13 mouse cellular contexts compared by ENCODE assay signal in genomic region chr16:17639081-17639480, GRCm38 (mm10). TPM values are rescaled to one million over a fixed set of nuclear protein-coding genes. Genes with fewer than 3 reads are reported as not detected.
"Had no signal": no experiment of that assay in that cellular context is flagged by ENCODE, and none has a peak within 500 bp of the region (broad histone marks: within the 10 kb centered on the region; RNA-seq: fewer than 3 reads in every experiment).

No protein-coding gene starts in this region.

- DNase-seq: kidney, adult 9 months; kidney, postnatal 36 days; left cerebral cortex, postnatal 4 days; lung, adult 18-20 months; thymus, postnatal 4 days had no signal

- H3K4me3 ChIP-seq: layer of hippocampus, adult 2 months; limb, embryonic 13.5 days; midbrain, embryonic 15.5 days; neural tube, embryonic 12.5 days had no signal

- H3K27ac ChIP-seq: kidney, postnatal 0 days; layer of hippocampus, adult 2 months; limb, embryonic 13.5 days; midbrain, embryonic 15.5 days; neural tube, embryonic 12.5 days; stomach, postnatal 0 days had no signal

- H3K4me1 ChIP-seq: limb, embryonic 13.5 days; midbrain, embryonic 15.5 days; neural tube, embryonic 12.5 days had no signal

- H3K27me3 ChIP-seq: limb, embryonic 13.5 days; midbrain, embryonic 15.5 days; neural tube, embryonic 12.5 days had no signal

- ATAC-seq: midbrain, embryonic 15.5 days had no signal

- H3K4me2 ChIP-seq: limb, embryonic 13.5 days; midbrain, embryonic 15.5 days; neural tube, embryonic 12.5 days had no signal

- H3K9me3 ChIP-seq: limb, embryonic 13.5 days; midbrain, embryonic 15.5 days; neural tube, embryonic 12.5 days had no signal

- H3K9ac ChIP-seq: limb, embryonic 13.5 days; midbrain, embryonic 15.5 days; neural tube, embryonic 12.5 days had no signal

RNA-seq across cellular contexts. Expression of gene Ccdc74a, which starts 7.2 kb away (rescaled TPM):
- total RNA-seq: monocyte, adult 5-6 weeks; neutrophil, adult 5-6 weeks had no signal

RNA-seq across cellular contexts. Expression of gene Slc7a4, which starts 56.1 kb away (rescaled TPM):
- total RNA-seq: monocyte, adult 5-6 weeks had no signal
